Mouse (Mus musculus) heart, embryonic 14.5 days (tissue): ENCODE data around the gene Arhgap25. TPM values are rescaled to one million over a fixed set of nuclear protein-coding genes. Genes with fewer than 3 reads are reported as not detected.
"Not testable (repeated sequence)": the region's sequence is repeated elsewhere in the genome, so short reads cannot be mapped to it uniquely, and the experiment has no call there.

Experiments used
- ATAC-seq: fragments of 200-750 bp; cut with Nextera tagmentation; 2 replicates; pipeline ENCODE4 v1.8.0; 2017; ENCODE audit warnings: low read depth, moderate TSS enrichment; ENCODE audit not compliant: insufficient number of reproducible peaks, insufficient read depth, low FRiP score
- H3K27ac ChIP-seq, 2 experiments: fragments of 200-500 bp in 1 of 2; fragments of 300-500 bp in 1 of 2; sonication (generic) in 1 of 2; replicated peaks in 1 of 2; 2 replicates each; pipeline ENCODE4 v1.5.1; 2012 to 2014; ENCODE audit warnings: low read depth in 2 of 2, low read length in 2 of 2, control low read depth in 1 of 2, mild to moderate bottlenecking in 1 of 2, mixed read lengths in 1 of 2; ENCODE audit not compliant: control insufficient read depth in 1 of 2, insufficient read depth in 1 of 2
- H3K27me3 ChIP-seq: fragments of 300-500 bp; sonication (generic); 2 replicates; pipeline ENCODE4 v1.6.1; 2014; ENCODE audit warnings: mild to moderate bottlenecking, low read length, control low read depth; ENCODE audit not compliant: control insufficient read depth, insufficient read depth
- H3K36me3 ChIP-seq: fragments of 300-500 bp; sonication (generic); 2 replicates; pipeline ENCODE4 v1.6.1; 2014; ENCODE audit warnings: mild to moderate bottlenecking, control low read depth, low read length, mixed read lengths; ENCODE audit not compliant: control insufficient read depth, insufficient read depth
- H3K4me1 ChIP-seq, 2 experiments: fragments of 200-500 bp in 1 of 2; fragments of 300-500 bp in 1 of 2; sonication (generic) in 1 of 2; 2 replicates each; pipeline ENCODE4 v1.6.1; 2012 to 2014; ENCODE audit warnings: low read length in 2 of 2, control low read depth in 1 of 2, mixed read lengths in 1 of 2; ENCODE audit not compliant: control insufficient read depth in 2 of 2, insufficient read depth in 2 of 2
- H3K4me2 ChIP-seq: fragments of 300-500 bp; sonication (generic); 2 replicates; pipeline ENCODE4 v1.6.1; 2014; ENCODE audit warnings: mild to moderate bottlenecking, low read length
- H3K4me3 ChIP-seq, 2 experiments: fragments of 200-500 bp in 1 of 2; fragments of 300-500 bp in 1 of 2; sonication (generic) in 1 of 2; 2 replicates each; pipeline ENCODE4 v1.5.1; 2012 to 2014; ENCODE audit warnings: low read length in 2 of 2, mild to moderate bottlenecking in 2 of 2, control low read depth in 1 of 2, low read depth in 1 of 2, moderate library complexity in 1 of 2; ENCODE audit not compliant: control insufficient read depth in 1 of 2, insufficient read depth in 1 of 2
- H3K9ac ChIP-seq: fragments of 300-500 bp; sonication (generic); 2 replicates; pipeline ENCODE4 v1.6.1; 2014; ENCODE audit warnings: mild to moderate bottlenecking, low read length
- H3K9me3 ChIP-seq: fragments of 300-500 bp; sonication (generic); 2 replicates; pipeline ENCODE4 v1.6.1; 2016; ENCODE audit warnings: low read length, control low read depth; ENCODE audit not compliant: control insufficient read depth
- WGBS: fragments of 180-500 bp; shearing (Covaris S2); extraction: QIAGEN DNeasy Blood & Tissue Kit; methylation state at CpG from one replicate; pipeline ENCODE4 v1.1.7; 2014; 5-methylcytosine and 5-hydroxymethylcytosine counted together
- polyA plus RNA-seq: library from polyadenylated mRNA; unstranded; fragments of >200 nt; fragmentation: Nextera tagmentation; extraction: Ambion mirVana; gene quantifications from 2 replicates; pipeline ENCODE4 v1.2.1, GENCODE M21; 2014

The Arhgap25 gene
- polyA plus RNA-seq, result 3.9 and 4.3 TPM in 2 replicates

DNA sequence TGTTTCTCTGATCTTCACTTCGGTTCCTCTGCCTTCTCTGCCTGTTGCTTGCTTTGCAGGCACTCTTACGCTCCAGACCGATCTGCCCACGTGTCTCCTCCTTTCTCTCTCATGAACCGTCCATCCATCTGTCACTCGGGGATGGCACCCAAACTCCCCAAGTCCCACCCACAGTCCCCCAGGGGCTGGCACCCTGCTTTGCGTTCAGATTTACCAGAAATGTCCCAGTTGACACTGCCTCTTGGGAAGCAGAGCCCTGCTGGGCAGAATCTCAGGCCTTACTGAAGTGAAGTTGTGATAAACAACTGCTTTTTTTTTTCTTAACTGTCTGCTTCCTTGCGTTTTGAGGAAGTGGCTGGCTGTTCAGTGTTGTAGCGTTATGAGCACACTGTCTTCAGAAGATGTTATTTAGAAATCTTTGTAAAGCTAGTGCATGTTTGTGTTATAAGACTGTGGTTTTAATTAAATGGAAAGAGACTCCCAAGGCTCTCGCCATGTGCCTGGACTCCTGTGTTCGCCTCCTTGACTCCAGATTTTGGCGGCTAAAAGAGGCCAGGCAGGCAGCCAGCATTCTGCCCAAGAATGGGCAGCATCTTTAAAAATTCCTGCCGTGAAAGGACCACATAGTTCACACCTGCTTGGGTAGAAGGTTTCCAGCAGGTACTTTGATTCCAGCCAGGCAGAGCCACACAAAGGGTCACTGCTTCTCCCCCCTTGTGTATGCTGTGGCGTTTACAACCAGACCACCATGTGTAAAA lies at the start of gene Arhgap25:
TSS of gene Arhgap25 (minus strand) at position 307 of the 758 bp plus-strand sequence.
- Histone ChIP-seq H3K9ac (no peak within 1 kb of the TSS), H3K4me3 (no peak within 1 kb of the TSS), H3K27me3 (no peaks in the 10 kb centered on the region), H3K4me1 (no peaks in the 10 kb centered on the region), H3K4me2 (no peak within 1 kb of the TSS), H3K36me3 (no peaks in the 10 kb centered on the region), H3K27ac (no peak within 1 kb of the TSS), H3K9me3 (no peaks in the 10 kb centered on the region)
- no peak for ATAC-seq
- WGBS, result 59% methylated on average over 14 of the region's 14 CpGs

DNA sequence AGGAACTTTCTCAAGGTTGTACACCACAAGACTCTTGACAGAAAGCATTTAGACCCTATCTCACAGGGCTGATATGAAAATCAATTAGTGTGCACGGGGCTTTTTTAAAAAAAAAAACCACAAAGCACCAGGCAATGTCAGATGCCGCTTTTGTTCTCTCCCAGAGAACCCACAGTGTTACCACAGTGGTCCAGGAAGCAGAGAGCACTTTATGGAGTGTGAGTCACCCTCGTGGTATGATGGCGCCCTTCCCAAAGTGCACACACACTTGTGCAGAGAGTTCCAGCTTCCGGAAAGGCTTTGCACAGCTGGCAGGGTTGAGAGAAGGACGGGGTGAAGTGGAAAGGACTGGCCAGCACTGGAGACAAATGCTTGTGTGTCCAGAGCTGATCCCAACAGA lies 49.4 kb upstream of the Arhgap25 start:
- peaks cover 21% of the 10 kb centered on the region for H3K27me3 ChIP-seq
- H3K4me3 ChIP-seq, result no peak overlapping the region
- no peaks in the 10 kb centered on the region for H3K36me3 ChIP-seq
- H3K4me2 ChIP-seq, result peak overlapping the region; percentile 29
- no peak overlapping the region for H3K9ac ChIP-seq
- H3K4me1 ChIP-seq, result peaks cover 12 to 23% of the 10 kb centered on the region in 2 experiments
- WGBS, result 14% methylated on average over 6 of the region's 6 CpGs
- H3K27ac ChIP-seq, result peak overlapping the region; percentile 40 to 56
- H3K9me3 ChIP-seq, result no peaks in the 10 kb centered on the region
- ATAC-seq, result peak; percentile 62; the same call in 1 of the 2 replicates

DNA sequence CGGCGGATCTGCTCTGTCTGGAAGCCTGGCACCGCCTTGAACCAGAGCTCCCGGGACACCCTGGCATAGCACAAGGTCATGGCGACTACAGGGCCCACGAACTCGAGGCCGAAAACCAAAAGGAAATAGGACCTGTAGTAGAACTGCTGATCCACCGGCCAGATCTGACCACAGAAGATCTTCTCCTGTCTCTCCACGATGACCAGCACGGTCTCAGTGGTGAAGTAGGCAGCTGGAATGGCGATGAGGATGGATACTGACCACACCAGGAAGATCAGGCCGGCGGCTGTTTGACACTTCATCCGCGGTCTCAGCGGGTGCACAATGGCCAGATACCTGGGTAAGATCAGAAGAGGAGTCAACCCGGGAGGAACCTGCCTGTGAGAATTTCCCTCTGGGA lies 48.5 kb upstream of the Arhgap25 start:
- H3K4me1 ChIP-seq, result peaks cover 14 to 28% of the 10 kb centered on the region in 2 experiments
- no peak overlapping the region for H3K4me3 ChIP-seq
- 78% methylated on average over 18 of the region's 18 CpGs for WGBS
- no peak overlapping the region for H3K9ac ChIP-seq
- ATAC-seq, result no peak
- H3K27ac ChIP-seq, result no peak overlapping the region
- H3K36me3 ChIP-seq, result no peaks in the 10 kb centered on the region
- peaks cover 12% of the 10 kb centered on the region; the same call in 1 of the 2 replicates for H3K27me3 ChIP-seq
- no peak overlapping the region for H3K4me2 ChIP-seq
- H3K9me3 ChIP-seq, result no peaks in the 10 kb centered on the region

DNA sequence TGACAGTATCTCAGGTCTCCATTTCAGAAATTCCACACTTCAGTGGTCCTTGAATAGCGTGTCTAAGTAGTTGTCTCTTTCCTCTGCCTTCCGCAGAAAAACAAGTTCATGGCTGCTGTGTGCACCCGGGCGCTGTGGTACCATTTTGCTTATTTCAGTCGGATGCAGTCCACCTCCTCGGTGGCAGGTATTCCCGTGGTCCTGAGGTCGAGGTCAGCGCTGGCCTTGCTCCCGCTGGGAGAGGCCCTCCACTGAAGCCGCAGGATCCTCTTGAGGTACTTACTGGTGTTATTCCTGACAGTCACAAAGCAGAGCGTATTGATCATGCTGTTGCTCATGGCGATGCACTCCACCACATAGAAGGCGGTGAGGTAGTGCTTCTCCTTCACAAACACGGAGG lies 48.0 kb upstream of the Arhgap25 start:
- ATAC-seq, result no peak
- 81% methylated on average over 15 of the region's 15 CpGs for whole genome bisulfite sequencing
- H3K4me1 ChIP-seq, result peaks cover 15 to 30% of the 10 kb centered on the region in 2 experiments

DNA sequence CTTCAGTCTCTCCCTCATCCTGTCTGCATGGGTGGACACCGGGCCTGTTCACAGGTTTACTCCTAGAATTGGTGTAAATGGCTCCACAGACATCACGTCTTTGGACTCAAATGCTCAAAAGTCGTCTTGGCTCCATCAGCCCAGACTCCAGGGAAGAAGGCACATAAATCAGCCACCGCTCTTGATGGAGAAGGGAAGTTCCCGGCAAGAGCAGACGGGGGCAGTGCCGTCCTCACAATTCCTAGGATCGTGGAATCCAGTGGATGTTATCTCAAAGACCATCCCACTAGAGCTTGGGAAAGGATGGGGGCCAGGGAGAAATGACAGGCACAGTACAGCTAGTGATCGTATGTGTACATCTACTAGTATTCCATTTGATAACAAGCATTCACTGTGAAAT lies 45.2 kb upstream of the Arhgap25 start:
- Histone ChIP-seq H3K36me3 (no peaks in the 10 kb centered on the region), H3K9me3 (no peaks in the 10 kb centered on the region), H3K4me2 (no peak overlapping the region), H3K9ac (no peak overlapping the region), H3K27ac (no peak overlapping the region), H3K4me1 (peaks cover 10 to 24% of the 10 kb centered on the region in 2 experiments), H3K4me3 (no peak overlapping the region), H3K27me3 (no peaks in the 10 kb centered on the region)
- ATAC-seq, result no peak
- WGBS, result 25% methylated on average over 9 of the region's 9 CpGs

More for the DNA sequence above, 48.0 kb upstream of the Arhgap25 start:
- Histone ChIP-seq H3K4me3 (no peak overlapping the region), H3K36me3 (no peaks in the 10 kb centered on the region), H3K27ac (no peak overlapping the region), H3K27me3 (peaks cover 8% of the 10 kb centered on the region; the same call in 1 of the 2 replicates), H3K9ac (no peak overlapping the region), H3K9me3 (no peaks in the 10 kb centered on the region), H3K4me2 (no peak overlapping the region)

DNA sequence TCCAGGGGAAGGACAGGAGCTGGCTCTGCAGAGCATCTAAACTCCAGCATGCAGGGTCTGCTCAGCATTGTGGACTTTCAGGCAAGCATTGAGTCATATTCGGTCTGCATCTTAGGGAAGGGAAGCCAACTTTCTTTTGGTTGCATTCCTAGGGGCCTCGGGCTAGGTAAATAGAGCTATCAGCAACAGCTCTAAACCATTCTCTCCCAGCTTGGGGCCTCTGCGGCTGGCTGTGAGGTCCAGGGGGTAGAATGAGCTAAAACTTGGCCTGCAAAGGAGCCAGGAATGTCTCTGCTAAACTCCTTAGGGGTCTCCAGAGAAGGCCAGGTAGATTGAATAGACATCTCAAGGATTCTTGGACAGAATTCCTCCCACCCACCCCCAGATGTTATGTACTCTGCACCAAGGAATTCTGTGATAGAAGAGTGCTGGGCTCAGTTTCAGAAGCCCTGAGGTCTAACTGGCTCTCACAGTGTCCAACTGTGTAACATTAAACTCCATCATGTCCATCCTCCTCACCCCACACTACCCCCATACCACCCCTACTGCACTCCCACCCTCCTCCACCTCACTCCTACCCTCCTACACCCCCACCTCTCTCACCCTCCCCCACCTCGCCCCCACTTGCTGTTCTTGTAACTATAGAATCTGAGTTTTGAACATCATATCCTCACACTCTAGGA lies 43.7 kb upstream of the Arhgap25 start:
- 26% methylated on average over 4 of the region's 4 CpGs for WGBS
- Histone ChIP-seq H3K36me3 (no peaks in the 10 kb centered on the region), H3K4me1 (peaks cover 3 to 9% of the 10 kb centered on the region in 2 experiments; a peak in 3 of 4 replicates), H3K9ac (no peak overlapping the region), H3K27me3 (no peaks in the 10 kb centered on the region), H3K4me3 (no peak overlapping the region), H3K9me3 (no peaks in the 10 kb centered on the region), H3K27ac (peak overlapping the region in 1 of 2 experiments; percentile 28; a peak in 1 of 4 replicates), H3K4me2 (no peak overlapping the region)
- no peak for ATAC-seq

DNA sequence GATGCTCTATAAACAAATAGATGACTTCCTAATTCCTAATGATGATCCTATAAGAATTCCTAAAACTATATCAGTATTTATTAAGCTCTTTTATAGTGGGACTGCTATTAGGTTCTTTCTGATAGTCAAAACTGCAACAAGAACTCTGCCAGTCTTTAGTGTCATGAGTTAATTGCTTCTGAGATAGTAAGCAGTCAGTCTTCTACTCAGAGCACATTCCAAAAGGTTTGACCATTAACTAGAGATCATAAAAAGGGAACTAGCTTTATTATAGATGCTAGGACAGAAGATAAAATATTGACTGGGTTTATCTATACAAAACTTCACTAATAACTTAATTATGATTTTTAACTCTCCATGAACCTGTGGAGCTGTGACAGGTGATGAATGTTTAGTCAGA lies 38.8 kb upstream of the Arhgap25 start:
- not testable (repeated sequence) for H3K4me2 ChIP-seq, ATAC-seq

More for the DNA sequence above, 38.8 kb upstream of the Arhgap25 start:
- H3K27ac ChIP-seq, H3K36me3 ChIP-seq, H3K9ac ChIP-seq, H3K27me3 ChIP-seq, H3K4me3 ChIP-seq, H3K9me3 ChIP-seq, H3K4me1 ChIP-seq: not testable (repeated sequence)
